Mouse (Mus musculus) kidney, embryonic 14.5 days (tissue): ENCODE data around the gene Cd5. TPM values are rescaled to one million over a fixed set of nuclear protein-coding genes. Genes with fewer than 3 reads are reported as not detected.

Experiments
- ATAC-seq: fragments of 200-750 bp; cut with Nextera tagmentation; 2 replicates; pipeline ENCODE4 v1.8.0; 2017; ENCODE audit warnings: moderate number of reproducible peaks, mild to moderate bottlenecking, moderate TSS enrichment, moderate library complexity; ENCODE audit not compliant: low FRiP score, low TSS enrichment
- H3K27ac ChIP-seq: fragments of 300-500 bp; sonication (generic); 2 replicates; pipeline ENCODE4 v1.5.1; 2014; ENCODE audit warnings: low read depth, mild to moderate bottlenecking, low read length, moderate library complexity, mixed read lengths
- H3K27me3 ChIP-seq: fragments of 300-500 bp; sonication (generic); 2 replicates; pipeline ENCODE4 v1.6.1; 2014; ENCODE audit warnings: mild to moderate bottlenecking, low read length; ENCODE audit not compliant: control insufficient read depth, insufficient read depth
- H3K36me3 ChIP-seq: fragments of 300-500 bp; sonication (generic); 2 replicates; pipeline ENCODE4 v1.6.1; 2014; ENCODE audit warnings: low read length, mixed read lengths; ENCODE audit not compliant: control insufficient read depth, insufficient read depth
- H3K4me1 ChIP-seq: fragments of 300-500 bp; sonication (generic); 2 replicates; pipeline ENCODE4 v1.6.1; 2014; ENCODE audit warnings: low read length, mixed read lengths; ENCODE audit not compliant: control insufficient read depth, insufficient read depth
- H3K4me2 ChIP-seq: fragments of 300-500 bp; sonication (generic); replicated peaks from 2 replicates; pipeline ENCODE4 v1.6.1; 2014; ENCODE audit warnings: low read depth, mild to moderate bottlenecking, low read length
- H3K4me3 ChIP-seq: fragments of 300-500 bp; sonication (generic); 2 replicates; pipeline ENCODE4 v1.5.1; 2014; ENCODE audit warnings: mild to moderate bottlenecking, low read length
- H3K9ac ChIP-seq: fragments of 300-500 bp; sonication (generic); 2 replicates; pipeline ENCODE4 v1.6.1; 2014; ENCODE audit warnings: low read depth, mild to moderate bottlenecking, low read length, moderate library complexity
- H3K9me3 ChIP-seq: fragments of 300-500 bp; sonication (generic); 2 replicates; pipeline ENCODE4 v1.6.1; 2016; ENCODE audit warnings: low read length; ENCODE audit not compliant: control insufficient read depth
- WGBS: fragments of 180-500 bp; shearing (Covaris S2); extraction: QIAGEN DNeasy Blood & Tissue Kit; methylation state at CpG from one replicate; pipeline ENCODE4 v1.1.7; 2014; 5-methylcytosine and 5-hydroxymethylcytosine counted together
- polyA plus RNA-seq: library from polyadenylated mRNA; unstranded; fragments of >200 nt; fragmentation: Nextera tagmentation; extraction: Ambion mirVana; gene quantifications from 2 replicates; pipeline ENCODE4 v1.2.1, GENCODE M21; 2014

Cd5 gene
- polyA plus RNA-seq, 1 experiment from 2014 or later = 0.46 TPM

DNA sequence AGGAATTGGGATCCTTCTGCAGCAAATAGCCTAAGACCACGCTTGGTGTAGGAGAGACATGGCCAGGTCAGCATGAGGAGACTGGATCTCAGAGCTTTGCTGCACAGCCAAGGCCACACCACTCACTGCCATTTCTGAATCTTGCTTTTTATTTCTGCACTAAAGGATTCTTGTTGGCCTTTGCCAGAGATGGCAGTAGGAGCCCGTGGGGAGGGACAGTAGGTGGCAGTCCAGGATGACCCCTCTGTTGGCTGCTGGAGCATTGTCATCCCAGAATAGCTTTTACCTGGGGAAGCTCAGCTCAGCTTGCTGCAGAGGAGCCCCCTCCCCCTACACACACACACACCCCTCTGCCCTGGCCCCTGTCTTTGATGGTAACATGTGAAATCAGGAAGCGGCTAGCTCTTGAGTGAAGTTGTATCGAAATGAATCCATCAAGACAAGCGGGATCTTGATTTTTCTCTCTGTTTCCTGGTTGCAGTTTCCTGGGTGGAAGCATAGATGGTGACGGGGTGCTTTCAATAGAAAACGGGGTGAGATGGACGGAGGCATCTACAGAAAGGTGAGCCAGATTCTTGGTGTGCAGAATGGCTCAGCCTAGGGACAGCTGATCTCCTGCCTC lies 23.1 kb upstream of the Cd5 start:
- ATAC-seq = no peak
- H3K27ac ChIP-seq = no peak overlapping the region
- WGBS = 88% methylated on average over 8 of the region's 8 CpGs

DNA sequence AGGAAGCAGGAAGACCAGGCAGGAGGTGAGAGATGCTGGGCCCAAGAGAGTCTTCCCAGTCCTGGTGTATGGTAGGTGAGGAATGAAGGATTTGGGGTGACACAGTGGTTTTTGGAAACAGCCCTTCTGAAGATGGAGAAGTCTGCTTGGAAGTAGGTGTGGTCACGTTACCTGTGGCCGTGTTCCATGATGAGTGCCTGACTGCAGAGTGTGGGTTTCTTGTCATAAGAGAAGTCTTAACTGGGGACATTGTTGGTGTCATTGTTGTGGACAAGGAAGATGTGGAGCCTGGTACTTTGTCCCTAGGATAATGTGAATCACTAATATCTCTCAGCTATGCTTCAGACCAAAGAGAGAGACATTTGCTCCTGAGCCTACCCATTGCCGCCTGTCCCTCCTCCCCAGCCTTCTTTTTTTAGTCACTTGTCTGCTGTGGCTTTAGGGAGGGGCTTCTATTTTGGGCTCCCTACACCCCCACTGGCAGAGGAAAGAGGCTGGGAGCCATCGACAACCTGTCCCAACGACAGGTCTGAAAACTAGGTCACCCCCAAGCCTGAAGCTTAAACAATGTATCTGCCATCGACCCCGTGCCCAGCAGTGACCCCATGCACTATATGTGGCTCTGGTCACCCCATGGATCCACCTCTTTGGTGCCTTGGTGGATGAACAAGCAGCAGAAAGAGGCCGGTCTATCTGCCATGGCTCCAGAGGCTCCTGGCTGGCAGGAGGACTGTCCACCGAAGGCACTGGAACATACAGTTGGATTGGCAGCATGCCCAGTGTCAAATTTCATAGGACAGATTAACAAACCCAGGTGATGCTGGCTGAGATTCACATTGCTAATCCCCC lies 21.4 kb upstream of the Cd5 start:
- no peak for ATAC-seq
- no peak overlapping the region for H3K27ac ChIP-seq
- H3K4me1 ChIP-seq = no peaks in the 10 kb centered on the region
- H3K36me3 ChIP-seq = no peaks in the 10 kb centered on the region
- no peak overlapping the region for H3K9ac ChIP-seq
- no peak overlapping the region for H3K4me3 ChIP-seq
- H3K4me2 ChIP-seq = no peak overlapping the region
- no peaks in the 10 kb centered on the region for H3K9me3 ChIP-seq
- no peaks in the 10 kb centered on the region for H3K27me3 ChIP-seq
- WGBS = 85% methylated on average over 9 of the region's 9 CpGs

More for the DNA sequence above, 23.1 kb upstream of the Cd5 start:
- H3K9ac ChIP-seq = no peak overlapping the region
- no peak overlapping the region for H3K4me3 ChIP-seq
- H3K4me2 ChIP-seq = no peak overlapping the region
- no peaks in the 10 kb centered on the region for H3K9me3 ChIP-seq
- no peaks in the 10 kb centered on the region for H3K27me3 ChIP-seq
- no peaks in the 10 kb centered on the region for H3K36me3 ChIP-seq
- no peaks in the 10 kb centered on the region for H3K4me1 ChIP-seq

DNA sequence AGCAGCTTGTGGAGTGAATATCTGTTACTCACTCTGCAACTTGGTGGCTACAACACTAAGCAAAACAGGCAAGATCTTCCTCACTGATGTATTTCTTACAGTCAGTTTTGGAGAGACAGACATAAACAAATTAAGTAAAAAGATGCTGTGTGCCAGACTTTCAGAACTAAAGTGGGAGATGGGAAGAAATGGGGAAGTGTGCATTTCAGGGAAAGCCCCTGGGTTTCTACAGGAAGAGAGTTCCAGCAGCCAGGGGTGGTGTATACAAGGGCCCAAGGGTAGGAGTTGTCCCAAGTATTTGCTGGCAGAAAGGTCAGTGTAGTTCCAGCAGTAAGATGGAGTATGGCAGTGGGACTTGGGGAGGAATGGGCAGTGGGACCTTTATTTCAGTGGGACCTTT lies 20.7 kb upstream of the Cd5 start:
- H3K27me3 ChIP-seq = no peaks in the 10 kb centered on the region
- ATAC-seq = no peak
- no peak overlapping the region for H3K4me2 ChIP-seq
- H3K36me3 ChIP-seq = no peaks in the 10 kb centered on the region
- no peaks in the 10 kb centered on the region for H3K9me3 ChIP-seq
- H3K4me1 ChIP-seq = no peaks in the 10 kb centered on the region
- H3K4me3 ChIP-seq = no peak overlapping the region
- no peak overlapping the region for H3K27ac ChIP-seq
- no peak overlapping the region for H3K9ac ChIP-seq

DNA sequence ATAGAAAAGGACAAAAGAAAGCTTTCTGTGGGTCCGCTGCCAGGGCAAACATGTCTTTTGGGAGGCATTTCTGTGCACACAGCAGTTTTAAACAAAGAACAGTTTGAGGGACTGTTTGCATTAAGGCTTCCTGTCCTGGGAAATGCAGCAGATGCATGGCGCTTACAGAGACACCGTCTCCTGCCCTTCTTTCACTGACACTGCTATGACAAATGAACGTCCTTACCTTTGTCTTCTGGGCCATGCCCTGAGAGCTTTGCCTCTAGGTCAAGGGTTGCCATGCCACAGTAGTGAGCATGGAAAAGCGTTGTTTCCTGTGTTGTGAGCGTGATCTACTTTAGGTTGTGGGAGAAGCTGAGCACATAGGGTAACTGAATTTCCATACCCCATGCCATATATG lies 19.9 kb upstream of the Cd5 start:
- ATAC-seq = no peak
- Histone ChIP-seq H3K4me1 (no peaks in the 10 kb centered on the region), H3K4me2 (no peak overlapping the region), H3K27ac (no peak overlapping the region), H3K4me3 (no peak overlapping the region), H3K9ac (no peak overlapping the region), H3K27me3 (no peaks in the 10 kb centered on the region), H3K9me3 (no peaks in the 10 kb centered on the region), H3K36me3 (no peaks in the 10 kb centered on the region)
- 65% methylated on average over 6 of the region's 6 CpGs for WGBS

DNA sequence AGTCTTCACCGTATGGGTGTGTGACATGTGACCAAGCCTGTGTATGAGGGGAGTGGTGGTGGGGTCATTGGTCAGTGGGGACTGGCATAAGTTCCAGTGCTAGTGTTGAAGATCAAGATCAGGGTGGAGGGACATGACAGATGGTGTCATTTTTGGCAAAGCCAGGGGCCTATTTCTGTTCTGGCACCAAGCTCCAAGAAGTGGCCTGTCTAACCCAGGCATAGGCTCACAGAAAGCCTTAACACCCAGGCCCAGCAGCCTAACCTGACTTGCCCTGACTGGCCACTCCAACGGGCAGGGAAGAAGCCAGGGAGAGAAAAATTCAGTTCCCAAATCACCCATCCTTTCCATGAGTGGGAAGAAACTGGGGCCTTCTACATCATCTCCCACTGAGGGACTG lies 18.7 kb upstream of the Cd5 start:
- Histone ChIP-seq H3K4me1 (no peaks in the 10 kb centered on the region), H3K4me3 (no peak overlapping the region), H3K36me3 (no peaks in the 10 kb centered on the region), H3K9ac (no peak overlapping the region), H3K27ac (no peak overlapping the region), H3K9me3 (no peaks in the 10 kb centered on the region), H3K4me2 (no peak overlapping the region), H3K27me3 (no peaks in the 10 kb centered on the region)
- ATAC-seq = no peak
- 83% methylated on average over 2 of the region's 2 CpGs for WGBS

DNA sequence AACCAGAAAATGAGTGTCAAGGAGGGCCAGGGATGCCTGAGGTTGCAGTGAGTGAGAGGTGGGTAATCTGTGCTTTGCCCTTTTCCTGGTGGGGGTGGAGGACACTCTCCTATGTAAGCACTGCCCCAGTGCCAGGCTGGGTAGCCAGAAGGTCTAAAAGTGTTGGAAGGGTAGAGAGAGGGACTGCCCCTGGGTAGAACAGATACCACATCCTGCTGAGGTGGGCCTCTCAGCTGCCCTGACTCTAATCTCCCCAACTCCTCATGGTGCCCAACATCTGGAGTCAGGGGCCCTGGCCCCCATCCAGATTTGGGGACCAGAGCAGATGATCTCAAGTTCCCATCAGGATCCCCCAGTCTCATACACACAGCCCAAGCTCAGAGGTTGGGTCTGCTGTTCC lies 18.3 kb upstream of the Cd5 start:
- Histone ChIP-seq H3K9ac (no peak overlapping the region), H3K27ac (no peak overlapping the region), H3K36me3 (no peaks in the 10 kb centered on the region), H3K4me1 (no peaks in the 10 kb centered on the region), H3K27me3 (no peaks in the 10 kb centered on the region), H3K4me3 (no peak overlapping the region), H3K4me2 (no peak overlapping the region), H3K9me3 (no peaks in the 10 kb centered on the region)
- ATAC-seq = no peak

DNA sequence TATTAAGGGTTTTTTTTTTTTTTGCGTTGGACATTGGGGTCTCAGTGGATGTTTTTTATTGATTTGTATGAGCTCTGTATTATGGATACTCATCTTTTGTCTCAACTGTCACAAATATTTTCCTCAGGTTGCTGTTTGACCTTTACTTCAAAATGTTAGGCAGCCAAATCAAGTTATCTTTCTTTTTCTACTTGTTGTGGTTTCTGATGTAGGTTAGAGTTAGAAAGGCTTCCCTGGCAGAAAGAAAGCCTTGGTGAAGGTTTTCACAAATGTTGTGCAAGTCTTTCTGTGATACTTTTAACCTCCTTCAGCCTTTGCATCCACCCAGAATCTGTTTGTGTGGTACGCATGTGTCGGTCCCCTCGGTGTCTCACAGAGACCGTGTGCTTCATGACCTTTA lies 13.8 kb upstream of the Cd5 start:
- Histone ChIP-seq H3K4me2 (no peak overlapping the region), H3K4me1 (no peaks in the 10 kb centered on the region), H3K36me3 (no peaks in the 10 kb centered on the region), H3K9ac (no peak overlapping the region), H3K9me3 (no peaks in the 10 kb centered on the region), H3K27me3 (no peaks in the 10 kb centered on the region), H3K4me3 (no peak overlapping the region), H3K27ac (no peak overlapping the region)
- WGBS = 95% methylated on average over 5 of the region's 5 CpGs
- no peak for ATAC-seq

DNA sequence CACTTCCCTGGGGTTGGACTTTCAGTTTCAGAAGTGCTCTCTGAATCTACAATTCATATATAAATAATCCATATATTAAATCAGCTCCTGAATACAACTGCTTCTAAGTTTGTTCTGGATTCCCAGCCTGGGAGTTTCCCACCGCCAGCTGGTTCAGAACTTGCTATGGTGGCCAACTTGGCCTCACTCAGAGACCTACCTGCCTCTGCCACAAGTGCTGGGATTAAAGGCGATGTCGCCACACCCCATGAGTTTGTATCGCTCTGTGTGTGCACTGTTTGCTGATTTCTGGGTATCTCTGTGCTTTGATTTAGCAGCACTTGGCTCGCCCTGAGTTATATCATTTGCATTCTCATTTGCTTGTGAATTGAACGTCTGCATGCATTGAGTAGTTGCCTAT lies 13.3 kb upstream of the Cd5 start:
- no peak overlapping the region for H3K4me3 ChIP-seq
- H3K27ac ChIP-seq = no peak overlapping the region
- H3K4me2 ChIP-seq = no peak overlapping the region
- no peak overlapping the region for H3K9ac ChIP-seq
- ATAC-seq = no peak
- no peaks in the 10 kb centered on the region for H3K9me3 ChIP-seq
- H3K36me3 ChIP-seq = no peaks in the 10 kb centered on the region
- H3K27me3 ChIP-seq = no peaks in the 10 kb centered on the region
- H3K4me1 ChIP-seq = no peaks in the 10 kb centered on the region
- WGBS = 93% methylated on average over 6 of the region's 6 CpGs

DNA sequence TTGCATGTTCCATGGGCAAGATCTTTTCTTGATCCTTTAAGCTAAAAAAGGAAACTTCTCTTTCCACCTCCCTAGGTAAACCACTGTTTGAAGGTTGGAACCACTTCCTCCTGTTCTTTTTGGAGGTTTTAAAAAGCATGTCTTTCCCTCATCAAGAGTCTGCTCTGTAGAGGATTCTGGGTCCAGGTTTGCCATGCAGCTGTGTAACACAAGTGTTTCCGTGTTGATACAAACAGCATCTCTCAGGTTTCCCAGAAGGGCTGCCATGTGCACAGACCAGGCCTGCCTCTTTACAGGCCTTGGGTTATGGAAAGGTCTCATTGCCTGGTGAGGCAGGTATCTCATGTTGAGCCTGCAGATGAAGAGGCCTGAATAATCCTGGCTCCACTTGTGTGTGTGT lies 12.8 kb upstream of the Cd5 start:
- H3K27ac ChIP-seq = no peak overlapping the region
- WGBS = 84% methylated on average over 1 of the region's 1 CpGs
- ATAC-seq = no peak
- H3K9ac ChIP-seq = no peak overlapping the region
- H3K36me3 ChIP-seq = no peaks in the 10 kb centered on the region
- H3K9me3 ChIP-seq = no peaks in the 10 kb centered on the region
- no peak overlapping the region for H3K4me2 ChIP-seq
- H3K4me1 ChIP-seq = no peaks in the 10 kb centered on the region
- no peak overlapping the region for H3K4me3 ChIP-seq
- H3K27me3 ChIP-seq = no peaks in the 10 kb centered on the region
